In the genomic region with DNA sequence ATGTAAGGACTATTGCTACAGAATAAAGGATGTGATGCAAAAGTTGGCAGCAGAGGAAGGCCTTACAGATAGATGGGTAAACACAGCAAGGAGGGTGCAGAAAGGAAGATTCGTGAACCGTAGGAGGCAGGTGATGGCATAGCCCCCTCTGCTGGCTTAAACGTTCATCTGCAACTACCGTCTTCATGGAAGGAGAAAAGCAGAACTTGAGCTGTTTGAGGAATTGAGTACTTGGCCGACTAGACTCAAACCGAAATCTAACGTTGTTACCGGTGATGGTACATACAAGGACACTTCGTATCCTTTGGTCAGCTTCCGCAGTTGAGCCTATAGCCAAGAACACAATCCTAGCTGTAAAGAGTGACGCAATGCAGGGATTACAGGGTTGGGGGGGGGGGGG, we compare ENCODE assay signal across 7 mouse cellular contexts. TPM values are rescaled to one million over a fixed set of nuclear protein-coding genes. Genes with fewer than 3 reads are reported as not detected.
DNase-seq lines count a peak whose midpoint lies in the region; ATAC-seq and TF ChIP-seq lines count a peak whose summit lies in the region.

No protein-coding gene starts in this region.

- TF ChIP-seq CTCF in left cerebral cortex, adult 2 months (IDR thresholded peaks at IDR 0.05), result peak; percentile 90

- H3K27ac ChIP-seq in left cerebral cortex, adult 2 months, result peak overlapping the region; percentile 3; the same call in 1 of the 2 replicates

- intact Hi-C loops in left cerebral cortex, adult 2 months (cut with DNase I), result loop anchor here (1.0 to 2.0 kb wide), 2 partner anchors 138 to 402 kb away; a partner anchor contains a TSS

- peak; percentile 82 for DNase-seq in adipocyte (ENCODE audit: low spot score)
- peak; percentile 40 to 64 for DNase-seq in cerebellum, postnatal 4 days (ENCODE audit: low spot score in 2 of 2)
- DNase-seq in gastrocnemius, adult 18-20 months (ENCODE audit: low spot score), result peak; percentile 42
- peak; percentile 52 for DNase-seq in hindlimb bud, embryonic 11.5 days (ENCODE audit: extremely low spot score, low read depth, low spot score)
- peak; percentile 71 to 72 for DNase-seq in left cerebral cortex, adult 2 months (ENCODE audit: extremely low spot score in 1 of 2, low spot score in 2 of 2)
- DNase-seq in right cerebral cortex, adult 18-20 months, result peak; percentile 82

- peak; percentile 99 for ATAC-seq in megakaryocyte, adult 5-6 weeks (ENCODE audit: poor library complexity, severe bottlenecking)

- H3K4me3 ChIP-seq in left cerebral cortex, adult 2 months, result no peak overlapping the region

RNA-seq across cellular contexts. Expression of a gene that starts 25.4 kb away (rescaled TPM):
- total RNA-seq in gastrocnemius, adult 18-20 months (2021), result not detected
- total RNA-seq in left cerebral cortex, adult 2 months (2021), result not detected
- not detected in 2 replicates for total RNA-seq in megakaryocyte, adult 5-6 weeks (2015)
- total RNA-seq in megakaryocyte, adult 5-6 weeks (2017), result not detected in 2 replicates

RNA-seq across cellular contexts. Expression of a gene that starts 48.4 kb away (rescaled TPM):
- total RNA-seq in gastrocnemius, adult 18-20 months (2021), result 10 to 100 TPM; 21.6 to 22.2 TPM
- 10 to 100 TPM; 66.2 to 70.1 TPM for total RNA-seq in left cerebral cortex, adult 2 months (2021)
- 93.4 and 97.0 TPM in 2 replicates for total RNA-seq in megakaryocyte, adult 5-6 weeks (2015)
- total RNA-seq in megakaryocyte, adult 5-6 weeks (2017), result 115 and 117 TPM in 2 replicates
